Mouse (Mus musculus): Measurements from ENCODE around the gene Spata4.
A peak's percentile ranks its signal among the peaks of the same experiment; 100 is the strongest.
"Not testable (repeated sequence)": the region's sequence is repeated elsewhere in the genome, so short reads cannot be mapped to it uniquely, and the experiment has no call there.

Gene Spata4

DNA sequence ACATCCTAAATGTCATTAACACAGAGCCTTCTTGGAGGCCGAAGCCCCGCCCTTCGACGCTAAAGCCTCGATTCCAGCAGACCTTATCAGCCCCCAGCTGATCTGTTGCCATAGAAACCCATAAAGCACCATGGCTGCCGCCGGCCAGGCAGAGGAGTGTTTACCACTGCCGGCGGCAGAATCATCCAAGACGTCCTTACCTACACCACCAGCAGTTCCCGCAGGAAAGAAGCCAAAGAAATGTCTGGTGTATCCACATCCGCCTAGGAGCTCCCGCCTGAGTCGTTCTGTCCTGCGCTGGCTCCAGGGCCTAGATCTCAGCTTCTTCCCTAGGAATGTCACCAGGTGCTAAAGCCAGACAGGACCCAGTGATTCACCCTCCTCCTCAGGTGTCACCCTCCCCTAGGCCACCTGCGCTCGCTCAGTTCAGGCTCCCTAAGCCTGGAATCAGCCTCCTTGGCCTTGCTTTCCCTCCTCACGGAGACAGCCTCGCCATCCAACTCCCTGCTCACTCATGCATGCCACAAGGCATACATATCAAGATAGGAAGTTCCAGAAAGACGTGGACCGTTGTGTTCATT, at the start of gene Spata4:
TSS of gene Spata4 (plus strand) at position 111 of the 581 bp plus-strand sequence.
- peak; percentile 39 to 57 for DNase-seq

DNA sequence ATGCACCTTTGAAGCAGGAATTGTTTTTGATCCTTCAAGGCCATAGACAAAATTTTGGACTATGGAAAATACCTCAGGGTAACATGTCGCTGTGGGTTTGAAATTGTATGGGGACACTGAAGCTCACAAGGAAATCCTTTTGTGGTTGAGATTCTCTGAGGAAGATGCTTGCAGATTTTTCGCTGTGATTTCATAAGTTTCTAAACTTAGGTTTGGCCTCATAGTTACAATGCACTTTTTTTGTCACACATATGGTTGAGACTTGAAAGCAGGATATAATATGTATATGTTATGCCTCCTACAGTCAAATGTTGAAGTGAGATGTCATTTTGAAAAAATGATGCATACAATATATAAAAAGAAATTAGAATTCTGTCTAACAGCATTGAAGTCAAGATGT, 45.7 kb upstream of the Spata4 start:
- no peak for DNase-seq

DNA sequence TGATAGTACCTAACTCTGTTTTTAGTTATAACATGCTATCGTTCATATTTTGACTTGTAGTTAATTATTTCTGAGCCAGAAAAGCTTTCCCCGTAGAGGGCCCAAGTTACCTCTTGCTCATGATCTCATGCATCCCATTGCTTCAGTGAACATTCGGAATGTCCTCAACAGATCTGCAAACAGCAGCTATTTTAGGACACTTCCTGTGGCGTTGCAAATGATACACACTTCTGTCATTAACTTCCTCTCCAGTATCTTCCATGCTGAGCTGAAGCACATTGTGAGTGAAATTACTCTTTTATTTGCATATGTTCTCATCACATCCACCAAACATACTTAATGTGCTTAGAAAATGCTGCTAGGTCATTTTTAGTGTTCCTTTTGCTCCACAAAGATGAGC, 38.4 kb upstream of the Spata4 start:
- no peak for DNase-seq

DNA sequence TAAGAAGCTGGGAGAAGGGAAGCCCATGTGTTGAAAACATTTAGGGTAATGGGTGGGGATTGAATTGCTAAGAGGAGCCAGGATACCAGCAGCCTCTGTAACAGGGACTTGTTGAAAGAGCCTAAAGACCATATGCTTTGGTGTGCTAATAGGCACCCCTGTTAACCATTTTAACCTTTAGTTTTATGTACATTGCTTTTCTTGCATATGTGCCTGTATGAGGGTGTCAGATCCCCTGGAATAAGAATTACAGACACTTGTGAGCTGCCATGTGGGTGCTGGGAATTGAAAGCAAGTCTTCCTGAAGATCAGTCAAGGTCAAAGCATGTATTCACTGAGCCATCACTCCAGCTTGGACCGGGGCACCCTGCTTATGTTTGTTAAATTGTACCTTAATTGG, 35.4 kb upstream of the Spata4 start:
- DNase-seq, result no peak

DNA sequence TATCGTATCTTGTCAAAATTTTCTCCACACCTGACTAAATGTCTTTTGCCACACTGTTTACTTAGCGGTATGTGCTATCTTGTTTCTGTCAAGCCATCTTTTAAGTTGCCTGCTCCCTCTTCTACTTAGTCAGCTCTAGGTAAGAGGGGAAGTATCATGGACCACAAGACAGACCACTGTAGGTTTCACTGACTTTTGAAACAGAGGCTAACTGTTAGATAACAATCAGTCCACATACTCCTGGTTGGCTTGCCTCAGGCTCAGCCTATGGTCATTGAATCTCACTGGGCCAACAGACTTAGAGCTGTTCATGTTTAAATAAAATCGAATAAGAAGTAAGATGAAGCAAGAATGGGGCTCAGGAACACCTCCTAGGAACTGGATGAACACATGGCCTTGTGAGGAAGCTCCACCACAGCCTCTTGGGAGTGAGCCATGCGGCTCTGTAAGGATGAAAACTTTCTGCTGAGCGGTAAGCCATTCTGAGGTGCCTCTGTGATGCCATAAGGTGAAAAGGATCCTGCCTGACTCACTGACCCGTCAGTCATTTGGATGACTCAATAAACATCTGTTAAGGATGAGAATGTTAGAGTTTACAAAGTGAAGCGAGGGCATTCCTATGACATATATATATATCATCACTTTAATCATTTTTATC, 34.8 kb upstream of the Spata4 start:
- DNase-seq, result no peak

DNA sequence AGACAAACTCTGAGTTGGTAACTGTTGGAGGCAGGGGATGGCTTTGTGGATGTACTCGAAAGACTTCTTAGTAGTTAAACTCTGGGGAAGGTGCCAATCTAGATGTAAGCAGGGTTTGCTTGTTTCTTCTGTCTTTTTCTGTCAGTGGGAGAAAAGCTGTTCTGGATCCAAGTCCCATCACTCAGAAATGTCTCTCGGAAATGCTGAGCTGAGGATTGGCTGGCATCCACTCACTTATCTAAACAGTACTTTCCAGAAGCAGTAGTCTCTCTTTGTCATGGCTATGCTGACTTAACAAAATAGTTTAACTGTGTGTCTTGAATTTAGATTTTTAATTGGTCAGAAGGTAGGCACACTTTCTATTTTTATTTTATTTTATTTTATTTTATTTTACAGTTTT, 33.4 kb upstream of the Spata4 start:
- no peak for DNase-seq

DNA sequence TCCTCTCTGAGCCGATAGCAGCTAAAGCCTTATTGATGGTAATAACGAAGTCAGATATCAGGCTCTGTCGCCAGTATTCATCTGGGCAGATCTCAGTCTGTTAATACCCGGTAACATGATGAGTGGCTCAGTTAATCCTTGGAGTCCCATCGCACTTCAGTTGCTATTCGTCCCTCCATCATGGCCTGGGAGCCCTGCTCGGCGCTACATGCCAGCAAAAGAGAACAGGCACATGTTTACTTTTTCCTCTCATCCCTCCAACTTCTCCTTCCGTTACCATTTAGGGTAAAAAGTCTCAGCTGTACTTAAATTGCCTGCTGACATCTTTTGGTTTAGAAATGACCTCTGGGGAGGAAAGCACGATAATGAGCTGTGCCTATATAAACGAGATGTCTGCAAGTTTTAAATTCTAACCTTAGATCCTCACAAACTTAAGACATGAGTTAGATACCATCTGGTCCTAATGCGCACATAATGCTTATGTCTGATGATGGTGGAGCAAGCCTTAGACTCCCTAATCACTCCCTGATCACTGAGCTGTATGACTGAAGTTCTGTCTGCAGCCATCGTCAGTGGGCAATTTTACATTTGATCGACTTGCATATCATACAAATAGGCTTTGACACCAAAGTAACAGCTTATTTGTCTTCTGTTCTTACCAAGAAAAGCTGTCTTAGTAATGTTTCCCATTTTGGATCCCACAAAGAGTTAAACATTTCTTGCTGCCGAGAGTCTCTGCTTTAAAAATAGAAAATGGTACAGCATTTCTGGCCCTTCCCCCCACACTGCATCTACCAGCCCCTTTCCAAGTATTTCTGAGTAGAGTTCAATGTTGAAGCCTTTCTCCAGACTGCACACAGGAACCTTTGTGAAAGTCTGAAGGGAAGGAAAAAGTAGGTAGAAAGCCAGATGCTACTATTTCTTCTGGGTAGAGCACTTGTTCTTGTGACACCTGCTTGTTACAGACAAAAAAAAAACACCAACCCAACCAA, 29.7 kb upstream of the Spata4 start:
- no peak for DNase-seq

DNA sequence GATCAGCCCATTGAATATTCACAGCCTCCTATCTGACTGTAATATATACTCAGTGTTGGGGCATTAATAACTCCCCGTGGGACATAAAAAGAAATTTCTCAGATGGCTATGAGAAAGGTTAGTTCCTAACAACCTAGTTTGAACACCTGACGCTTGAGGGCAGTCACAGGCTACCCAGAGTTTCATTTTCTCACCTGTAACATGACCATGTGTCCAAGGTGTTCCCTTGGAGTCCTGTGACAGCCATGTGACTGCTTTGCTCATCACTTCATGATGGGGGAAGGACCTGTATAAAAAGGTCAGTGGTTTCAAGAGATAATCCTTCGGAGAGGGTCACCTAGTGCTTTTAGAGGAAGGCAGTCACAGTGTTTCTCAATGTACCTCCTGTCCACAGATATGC, 19.1 kb upstream of the Spata4 start:
- DNase-seq, result no peak

DNA sequence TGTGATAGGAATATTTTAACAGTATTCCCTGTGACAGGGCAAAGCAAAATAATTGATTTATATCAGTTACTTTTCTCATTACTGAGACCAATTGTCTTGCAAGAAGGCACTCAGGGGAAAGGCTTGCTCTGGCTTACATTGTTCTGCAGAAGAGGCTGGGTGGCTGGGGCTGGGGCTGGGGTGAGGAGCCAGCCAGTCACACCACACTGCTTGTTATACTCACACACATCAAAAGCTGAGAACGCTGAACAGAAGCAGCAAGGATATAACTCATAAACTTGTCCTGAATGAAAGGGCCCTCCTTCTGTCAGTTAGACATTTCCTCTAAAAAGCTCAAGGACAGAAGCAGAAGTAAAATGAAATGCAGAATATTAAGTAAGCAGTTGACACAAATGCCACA, 17.7 kb upstream of the Spata4 start:
- no peak for DNase-seq

DNA sequence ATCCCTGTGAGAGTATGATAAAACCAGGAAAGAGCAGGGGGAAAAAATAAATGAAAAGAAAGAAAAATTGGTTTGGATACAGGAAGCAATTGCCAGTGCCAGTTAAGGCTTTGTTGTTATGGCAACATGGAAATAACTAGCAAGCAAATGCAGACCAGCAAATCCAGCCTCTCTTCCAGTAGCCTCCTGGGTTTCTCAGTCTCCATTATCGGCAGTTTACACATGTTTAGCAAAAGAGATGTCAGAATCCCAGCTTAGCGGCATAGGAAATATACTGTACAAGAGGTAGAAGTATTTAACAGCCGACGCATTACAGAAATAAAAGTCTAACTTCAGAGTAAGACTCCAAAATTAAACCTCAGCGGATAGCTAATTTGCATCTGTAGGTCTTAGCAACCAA, 5.9 kb upstream of the Spata4 start:
- DNase-seq, result no peak

DNA sequence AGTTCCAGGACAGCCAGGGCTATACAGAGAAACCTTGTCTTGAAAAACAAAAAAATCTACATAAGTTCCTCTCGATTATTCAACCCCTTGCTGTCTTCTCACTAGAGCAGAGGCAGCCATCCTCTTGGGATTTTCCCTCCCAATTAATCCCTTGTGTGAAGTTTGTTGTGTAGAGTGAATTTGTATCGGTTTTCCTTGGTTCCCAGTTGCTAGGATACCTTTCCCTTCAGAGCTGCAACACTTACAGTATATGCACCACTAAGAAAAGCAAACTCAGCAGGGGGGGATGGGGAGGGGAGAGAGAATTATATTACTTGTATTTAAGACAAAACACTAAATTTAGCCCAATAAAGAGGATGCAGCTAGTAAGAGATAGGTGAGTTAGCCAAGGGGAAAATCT, 4.5 kb upstream of the Spata4 start:
- DNase-seq, result no peak

DNA sequence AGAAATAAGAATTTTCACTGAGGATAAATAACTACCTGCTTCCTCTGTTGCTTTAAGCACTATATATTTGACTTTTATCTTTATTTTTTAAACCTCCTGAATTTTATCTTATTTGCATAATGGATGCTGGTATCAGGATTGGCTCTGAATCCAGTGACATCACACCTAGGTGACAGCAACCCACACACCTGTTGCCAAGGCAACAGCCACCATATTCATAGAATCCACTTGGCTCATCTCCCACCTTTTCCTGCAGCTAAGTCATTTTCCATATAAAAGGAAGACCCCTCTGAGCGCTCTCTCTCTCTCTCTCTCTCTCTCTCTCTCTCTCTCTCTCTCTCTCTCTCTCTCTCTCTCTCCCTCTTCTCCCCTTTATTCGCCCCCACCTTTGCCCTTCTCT, 3.6 kb upstream of the Spata4 start:
- DNase-seq, result no peak

DNA sequence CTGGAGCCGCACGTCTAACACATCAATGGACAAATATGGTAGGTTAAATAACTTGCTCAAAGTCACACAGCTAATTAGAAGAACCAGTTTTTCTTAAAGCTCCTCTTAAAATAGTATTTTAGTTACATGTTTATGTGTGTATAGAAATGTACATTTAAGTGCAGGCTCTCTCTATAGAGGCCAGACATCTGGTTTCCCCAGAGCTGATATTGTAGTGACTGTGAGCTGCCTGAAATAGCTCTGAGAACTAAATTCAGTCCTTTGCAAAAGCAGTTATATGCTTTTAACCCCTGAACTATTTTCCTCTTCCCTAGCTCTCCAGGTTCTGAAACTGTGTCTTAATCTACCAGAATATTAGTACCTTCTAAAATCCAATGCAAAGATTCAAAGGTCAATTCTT, 3.2 kb upstream of the Spata4 start:
- DNase-seq, result no peak

DNA sequence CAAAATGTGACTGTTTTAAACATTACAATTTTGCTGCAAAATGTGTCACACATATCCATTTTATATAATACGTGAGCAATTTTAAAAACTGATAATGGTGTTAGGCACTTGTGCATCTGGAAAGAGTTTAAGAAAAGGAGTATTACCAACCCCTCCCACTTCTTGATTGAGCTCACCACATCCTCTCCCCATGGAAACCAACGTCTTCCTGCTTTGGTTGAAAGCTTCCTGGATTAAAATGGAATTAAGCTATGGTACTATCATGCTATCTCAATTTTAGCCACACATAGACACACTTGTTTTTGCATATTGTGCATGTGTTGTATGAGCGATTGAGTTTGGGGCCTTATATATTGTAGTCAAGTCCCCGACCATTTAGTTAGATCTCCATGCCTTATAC, 2.9 kb downstream of the Spata4 start:
- no peak for DNase-seq

DNA sequence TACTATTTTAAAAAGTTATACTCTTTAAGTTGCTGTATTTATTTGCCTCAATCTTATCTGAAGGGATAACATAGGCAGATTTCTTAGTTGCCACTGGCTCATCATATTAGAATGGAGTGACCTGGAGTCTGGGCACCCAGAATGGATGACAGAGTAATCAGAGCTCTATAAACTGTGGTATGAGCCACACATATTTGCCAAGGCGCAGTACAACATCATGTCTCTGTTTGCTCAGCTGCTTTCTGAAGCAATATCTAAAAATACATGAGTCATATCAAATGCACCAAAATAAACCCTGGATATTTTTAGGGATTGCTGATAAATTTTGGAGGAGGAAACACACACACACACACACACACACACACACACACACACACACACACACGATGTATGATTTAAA, 8.8 kb downstream of the Spata4 start:
- DNase-seq, result no peak

DNA sequence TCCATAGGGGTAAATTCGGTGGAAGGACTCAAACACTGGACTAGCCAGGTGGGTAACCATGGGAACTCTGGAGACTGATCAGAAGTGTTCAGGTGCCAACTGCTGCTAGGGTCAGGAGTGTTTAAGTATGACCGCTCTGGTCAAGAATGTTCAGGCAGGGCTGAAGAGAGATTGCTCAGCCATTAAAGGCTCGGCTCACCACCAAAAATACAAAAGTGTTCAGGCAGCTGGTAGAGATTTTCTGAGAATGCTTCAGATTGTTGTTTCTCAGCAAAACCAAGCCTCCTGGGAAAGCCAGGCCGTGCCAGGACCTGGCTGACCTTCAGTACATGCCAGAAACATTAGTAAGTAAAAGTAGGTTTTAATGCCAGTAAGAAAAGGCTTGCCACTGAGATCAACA, 9.7 kb downstream of the Spata4 start:
- DNase-seq, result peak in 1 of 2 experiments; percentile 3

DNA sequence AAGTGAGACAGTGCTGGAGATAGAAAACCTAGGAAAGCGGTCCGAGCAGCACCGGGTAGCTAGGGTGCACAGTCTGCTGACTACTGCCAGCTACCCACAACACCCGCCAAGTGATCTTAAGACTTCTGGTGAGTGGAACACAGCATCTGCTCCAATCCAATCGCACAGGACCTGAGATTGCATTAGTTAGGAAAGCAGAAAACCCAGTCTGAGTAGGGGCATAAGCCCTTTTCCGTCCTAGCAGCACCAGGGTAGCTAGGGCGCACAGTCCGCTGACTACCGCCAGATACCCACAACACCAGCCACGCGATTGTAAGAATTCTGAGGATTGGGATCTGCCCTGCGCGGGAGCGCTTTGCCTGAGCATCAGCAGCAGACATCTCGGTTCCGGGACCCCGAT, 16.1 kb downstream of the Spata4 start:
- not testable (repeated sequence) for DNase-seq

DNA sequence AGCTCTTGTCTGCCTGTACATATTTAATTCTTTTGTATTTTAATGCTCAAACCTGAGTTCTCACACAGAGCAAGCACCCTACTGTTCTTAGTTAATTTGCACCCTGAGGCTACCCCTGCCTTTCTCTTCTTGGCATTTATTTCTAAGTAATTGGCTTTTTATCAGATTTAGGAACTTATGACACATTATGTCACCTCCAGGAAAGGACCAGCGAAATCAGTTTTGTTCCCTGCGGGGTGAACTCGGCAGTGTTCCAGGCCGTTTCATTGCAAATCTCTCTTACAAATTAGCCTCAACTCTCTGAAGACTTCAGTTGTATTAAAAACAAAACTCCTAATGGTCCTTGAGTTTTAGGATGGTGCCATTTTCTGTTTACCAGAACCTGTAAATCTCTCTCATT, 38.1 kb downstream of the Spata4 start:
- peak; percentile 40 to 41 for DNase-seq

Measured in cerebellum, postnatal 14 days (tissue).